Mouse (Mus musculus) kidney, postnatal 0 days (tissue): ENCODE measurements around the gene Ranbp3l. TPM values are rescaled to one million over a fixed set of nuclear protein-coding genes. Genes with fewer than 3 reads are reported as not detected.
"Not testable (repeated sequence)": the region's sequence is repeated elsewhere in the genome, so short reads cannot be mapped to it uniquely, and the experiment has no call there.

Source experiments
- ATAC-seq: fragments of 200-750 bp; cut with Nextera tagmentation; replicated peaks from 2 replicates; pipeline ENCODE4 v1.8.0; 2017; ENCODE audit warnings: low read depth, moderate number of reproducible peaks, moderate TSS enrichment, moderate library complexity; ENCODE audit not compliant: low FRiP score
- DNase-seq: peaks from one replicate; pipeline ENCODE4 v3.0.0-alpha.2; 2016; ENCODE audit warnings: low spot score
- H3K27ac ChIP-seq: fragments of 300-500 bp; sonication (generic); 2 replicates; pipeline ENCODE4 v1.5.1; 2014; ENCODE audit warnings: mild to moderate bottlenecking
- H3K27me3 ChIP-seq: fragments of 300-500 bp; sonication (generic); 2 replicates; pipeline ENCODE4 v1.6.1; 2014; ENCODE audit warnings: low read length, mixed read lengths; ENCODE audit not compliant: insufficient read depth
- H3K36me3 ChIP-seq: fragments of 300-500 bp; sonication (generic); 2 replicates; pipeline ENCODE4 v1.6.1; 2014; ENCODE audit warnings: low read length, mixed read lengths; ENCODE audit not compliant: insufficient read depth
- H3K4me1 ChIP-seq: fragments of 300-500 bp; sonication (generic); replicated peaks from 2 replicates; pipeline ENCODE4 v1.6.1; 2014; ENCODE audit warnings: antibody characterized with exemption, low read length, mixed read lengths; ENCODE audit not compliant: insufficient read depth
- H3K4me2 ChIP-seq: fragments of 300-500 bp; sonication (generic); 2 replicates; pipeline ENCODE4 v1.6.1; 2014; ENCODE audit warnings: mild to moderate bottlenecking, low read length, moderate library complexity, mixed read lengths
- H3K4me3 ChIP-seq: fragments of 300-500 bp; sonication (generic); replicated peaks from 2 replicates; pipeline ENCODE4 v1.5.1; 2014; ENCODE audit warnings: low read depth, low read length
- H3K9ac ChIP-seq: fragments of 300-500 bp; sonication (generic); 2 replicates; pipeline ENCODE4 v1.6.1; 2014; ENCODE audit warnings: low read depth, low read length
- H3K9me3 ChIP-seq: fragments of 300-500 bp; sonication (generic); replicated peaks from 2 replicates; pipeline ENCODE4 v1.6.1; 2016; ENCODE audit warnings: low read length, inconsistent platforms, mixed read lengths
- CTCF ChIP-seq: IDR thresholded peaks from 2 replicates; pipeline ENCODE4 v1.5.1; 2016; ENCODE audit warnings: antibody characterized with exemption, low read depth, mild to moderate bottlenecking, moderate library complexity
- WGBS: fragments of 180-500 bp; shearing (Covaris S2); extraction: QIAGEN DNeasy Blood & Tissue Kit; methylation state at CpG from one replicate; pipeline ENCODE4 v1.1.7; 2014; 5-methylcytosine and 5-hydroxymethylcytosine counted together
- polyA plus RNA-seq: library from polyadenylated mRNA; unstranded; fragments of >200 nt; fragmentation: Nextera tagmentation; extraction: Ambion mirVana; gene quantifications from 2 replicates; pipeline ENCODE4 v1.2.1, GENCODE M21; 2015

Gene Ranbp3l
- polyA plus RNA-seq, 1 experiment from 2014 or later = 37.8 TPM

- Histone ChIP-seq H3K4me3 (no peak overlapping the region), H3K4me2 (no peak overlapping the region), H3K27me3 (no peaks in the 10 kb centered on the region), H3K27ac (no peak overlapping the region), H3K36me3 (no peaks in the 10 kb centered on the region), H3K9ac (no peak overlapping the region), H3K4me1 (no peaks in the 10 kb centered on the region), H3K9me3 (no peaks in the 10 kb centered on the region)
- WGBS = 94% methylated on average over 2 of the region's 2 CpGs
- no peak for DNase-seq
- no peak for ATAC-seq
- TF ChIP-seq CTCF = no peak
Observed at GRCm38 (mm10) chr15:9002762-9003161, 35.0 kb downstream of the Ranbp3l start.

GRCm38 (mm10) chr15:9009196-9009595, 41.4 kb downstream of the Ranbp3l start:
- TF ChIP-seq CTCF = no peak
- Histone ChIP-seq H3K9ac (no peak overlapping the region), H3K27me3 (no peaks in the 10 kb centered on the region), H3K9me3 (no peaks in the 10 kb centered on the region), H3K4me3 (no peak overlapping the region), H3K4me1 (no peaks in the 10 kb centered on the region), H3K27ac (no peak overlapping the region), H3K4me2 (no peak overlapping the region), H3K36me3 (no peaks in the 10 kb centered on the region)
- no peak for DNase-seq
- ATAC-seq = no peak
- 68% methylated on average over 6 of the region's 6 CpGs for WGBS

GRCm38 (mm10) chr15:9014541-9014940, 46.8 kb downstream of the Ranbp3l start:
- no peaks in the 10 kb centered on the region for H3K27me3 ChIP-seq
- no peak overlapping the region for H3K4me3 ChIP-seq
- H3K9me3 ChIP-seq = no peaks in the 10 kb centered on the region
- no peak overlapping the region for H3K27ac ChIP-seq
- no peak for TF ChIP-seq CTCF
- H3K4me1 ChIP-seq = no peaks in the 10 kb centered on the region
- no peak for DNase-seq
- ATAC-seq = no peak
- WGBS = 60% methylated on average over 2 of the region's 2 CpGs
- no peaks in the 10 kb centered on the region for H3K36me3 ChIP-seq
- H3K9ac ChIP-seq = no peak overlapping the region
- no peak overlapping the region for H3K4me2 ChIP-seq

GRCm38 (mm10) chr15:9015496-9015895, 47.7 kb downstream of the Ranbp3l start:
- not testable (repeated sequence) for H3K4me1 ChIP-seq, H3K27ac ChIP-seq, DNase-seq, H3K27me3 ChIP-seq, H3K36me3 ChIP-seq, H3K9ac ChIP-seq, H3K4me3 ChIP-seq, ATAC-seq, H3K4me2 ChIP-seq, H3K9me3 ChIP-seq
- WGBS = 80% methylated on average over 6 of the region's 6 CpGs

- peak; percentile 41 for TF ChIP-seq CTCF
- H3K4me3 ChIP-seq = no peak overlapping the region
- no peak for DNase-seq
- no peak overlapping the region for H3K4me2 ChIP-seq
- no peaks in the 10 kb centered on the region for H3K9me3 ChIP-seq
- no peak overlapping the region for H3K27ac ChIP-seq
- H3K9ac ChIP-seq = no peak overlapping the region
- H3K27me3 ChIP-seq = no peaks in the 10 kb centered on the region
- no peaks in the 10 kb centered on the region for H3K4me1 ChIP-seq
- no peak for ATAC-seq
- H3K36me3 ChIP-seq = no peaks in the 10 kb centered on the region
Observed at GRCm38 (mm10) chr15:9055704-9056103, 88.0 kb downstream of the Ranbp3l start.

GRCm38 (mm10) chr15:9059856-9060255, 92.1 kb downstream of the Ranbp3l start:
- no peaks in the 10 kb centered on the region for H3K36me3 ChIP-seq
- no peak for DNase-seq
- no peaks in the 10 kb centered on the region for H3K27me3 ChIP-seq
- no peak overlapping the region for H3K9ac ChIP-seq
- no peaks in the 10 kb centered on the region for H3K4me1 ChIP-seq
- H3K4me3 ChIP-seq = no peak overlapping the region
- H3K27ac ChIP-seq = no peak overlapping the region
- TF ChIP-seq CTCF = peak; percentile 29; the same call in 1 of the 2 replicates
- 81% methylated on average over 2 of the region's 2 CpGs for WGBS
- no peak for ATAC-seq
- H3K4me2 ChIP-seq = no peak overlapping the region
- no peaks in the 10 kb centered on the region for H3K9me3 ChIP-seq

- DNase-seq (no peak), ATAC-seq (no peak)
- no peak for TF ChIP-seq CTCF
- H3K9ac ChIP-seq = no peak overlapping the region
- H3K36me3 ChIP-seq = no peaks in the 10 kb centered on the region
- WGBS = 80% methylated on average over 7 of the region's 7 CpGs
- H3K4me1 ChIP-seq = no peaks in the 10 kb centered on the region
- no peak overlapping the region for H3K4me2 ChIP-seq
- no peak overlapping the region for H3K27ac ChIP-seq
- no peaks in the 10 kb centered on the region for H3K27me3 ChIP-seq
- H3K9me3 ChIP-seq = no peaks in the 10 kb centered on the region
- H3K4me3 ChIP-seq = no peak overlapping the region
Observed at GRCm38 (mm10) chr15:9061150-9061882, 93.6 kb downstream of the Ranbp3l start.
